Mouse (Mus musculus) intestine, embryonic 14.5 days (tissue): ENCODE results near the gene Scd2. TPM values are rescaled to one million over a fixed set of nuclear protein-coding genes. Genes with fewer than 3 reads are reported as not detected.

Experiments
- ATAC-seq: fragments of 200-750 bp; cut with Nextera tagmentation; replicated peaks from 2 replicates; pipeline ENCODE4 v1.8.0; 2017; ENCODE audit warnings: low read depth, moderate number of reproducible peaks, moderate TSS enrichment, moderate library complexity; ENCODE audit not compliant: low FRiP score, low TSS enrichment
- DNase-seq: peaks from one replicate; pipeline ENCODE4 v3.0.0-alpha.2; 2018; ENCODE audit warnings: low spot score
- H3K27ac ChIP-seq: fragments of 300-500 bp; sonication (generic); 2 replicates; pipeline ENCODE4 v1.5.1; 2014; ENCODE audit warnings: low read depth, mild to moderate bottlenecking, control low read depth
- H3K27me3 ChIP-seq: fragments of 300-500 bp; sonication (generic); replicated peaks from 2 replicates; pipeline ENCODE4 v1.6.1; 2014; ENCODE audit warnings: low read length, control low read depth; ENCODE audit not compliant: control insufficient read depth, insufficient read depth
- H3K36me3 ChIP-seq: fragments of 300-500 bp; sonication (generic); 2 replicates; pipeline ENCODE4 v1.6.1; 2014; ENCODE audit warnings: low read length, control low read depth; ENCODE audit not compliant: control insufficient read depth, insufficient read depth
- H3K4me1 ChIP-seq: fragments of 300-500 bp; sonication (generic); replicated peaks from 2 replicates; pipeline ENCODE4 v1.6.1; 2014; ENCODE audit warnings: low read length, control low read depth, mixed read lengths; ENCODE audit not compliant: control insufficient read depth, insufficient read depth
- H3K4me2 ChIP-seq: fragments of 300-500 bp; sonication (generic); 2 replicates; pipeline ENCODE4 v1.6.1; 2014; ENCODE audit warnings: low read length
- H3K4me3 ChIP-seq: fragments of 300-500 bp; sonication (generic); 2 replicates; pipeline ENCODE4 v1.5.1; 2014; ENCODE audit warnings: low read depth, low read length, control low read depth, mixed read lengths
- H3K9ac ChIP-seq: fragments of 300-500 bp; sonication (generic); 2 replicates; pipeline ENCODE4 v1.6.1; 2014; ENCODE audit warnings: mild to moderate bottlenecking, low read length
- H3K9me3 ChIP-seq: fragments of 300-500 bp; sonication (generic); 2 replicates; pipeline ENCODE4 v1.6.1; 2016; ENCODE audit warnings: low read length, control low read depth; ENCODE audit not compliant: control insufficient read depth
- WGBS: fragments of 180-500 bp; shearing (Covaris S2); extraction: QIAGEN DNeasy Blood & Tissue Kit; methylation state at CpG from one replicate; pipeline ENCODE4 v1.1.7; 2014; 5-methylcytosine and 5-hydroxymethylcytosine counted together
- polyA plus RNA-seq: library from polyadenylated mRNA; unstranded; fragments of >200 nt; fragmentation: Nextera tagmentation; extraction: Ambion mirVana; gene quantifications from 2 replicates; pipeline ENCODE4 v1.2.1, GENCODE M21; 2014

Gene Scd2
- polyA plus RNA-seq, 1 experiment from 2014 or later: 386 TPM

DNA sequence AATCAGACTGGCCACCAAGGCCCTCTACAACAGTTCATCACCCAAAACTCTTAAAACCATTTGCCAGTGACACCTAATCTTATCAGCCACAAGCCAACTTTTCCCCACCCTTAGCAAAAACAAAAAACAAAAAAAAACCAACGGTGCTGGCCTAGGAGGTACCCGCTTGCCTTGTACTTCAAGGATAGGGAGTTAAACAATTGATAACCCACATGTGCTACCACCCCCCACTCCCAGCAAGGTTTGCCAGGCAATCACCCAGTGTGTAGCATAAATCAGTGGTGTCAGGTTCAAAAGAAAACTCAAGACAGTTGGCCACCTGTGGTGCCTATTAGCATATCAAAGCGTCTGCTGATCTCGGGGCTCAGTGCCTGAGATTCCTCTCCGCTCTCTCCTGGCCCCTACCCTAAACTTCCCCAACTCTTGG, 27.6 kb upstream of the Scd2 start:
- Histone ChIP-seq H3K9me3 (no peaks in the 10 kb centered on the region), H3K27me3 (no peaks in the 10 kb centered on the region), H3K4me3 (no peak overlapping the region), H3K4me1 (peaks cover 10% of the 10 kb centered on the region; the same call in 1 of the 2 replicates), H3K27ac (no peak overlapping the region), H3K4me2 (no peak overlapping the region), H3K36me3 (no peaks in the 10 kb centered on the region), H3K9ac (no peak overlapping the region)
- ATAC-seq: no peak
- 47% methylated on average over 5 of the region's 5 CpGs for WGBS
- no peak for DNase-seq

DNA sequence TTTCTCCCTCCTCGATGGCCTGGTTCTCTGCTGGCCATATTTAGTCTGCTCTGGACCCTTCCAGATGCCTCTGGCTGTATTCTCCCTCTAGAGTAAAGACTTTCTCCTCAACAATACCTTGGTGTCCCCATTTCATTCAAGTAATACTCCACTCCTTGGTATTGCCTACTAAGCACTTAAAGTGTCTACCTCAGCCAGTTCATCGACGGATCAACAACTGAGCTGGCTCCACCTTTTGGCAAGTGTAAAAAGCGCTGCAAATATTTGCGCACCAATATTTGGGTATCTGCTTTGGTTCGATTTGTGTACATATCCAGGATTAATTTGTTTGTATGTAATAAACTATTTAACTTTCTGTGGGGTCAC, 27.0 kb upstream of the Scd2 start:
- DNase-seq (peak; percentile 58), ATAC-seq (0 out of 2 replicates have a peak, but pooled peaks have one; percentile 17)
- H3K9ac ChIP-seq: peak overlapping the region; percentile 58
- 8% methylated on average over 6 of the region's 6 CpGs for WGBS
- H3K4me1 ChIP-seq: peaks cover 10% of the 10 kb centered on the region; the same call in 1 of the 2 replicates
- peak overlapping the region; percentile 57 for H3K4me3 ChIP-seq
- H3K9me3 ChIP-seq: no peaks in the 10 kb centered on the region
- no peaks in the 10 kb centered on the region for H3K36me3 ChIP-seq
- H3K4me2 ChIP-seq: peak overlapping the region; percentile 77
- peak overlapping the region; percentile 91 for H3K27ac ChIP-seq
- no peaks in the 10 kb centered on the region for H3K27me3 ChIP-seq

DNA sequence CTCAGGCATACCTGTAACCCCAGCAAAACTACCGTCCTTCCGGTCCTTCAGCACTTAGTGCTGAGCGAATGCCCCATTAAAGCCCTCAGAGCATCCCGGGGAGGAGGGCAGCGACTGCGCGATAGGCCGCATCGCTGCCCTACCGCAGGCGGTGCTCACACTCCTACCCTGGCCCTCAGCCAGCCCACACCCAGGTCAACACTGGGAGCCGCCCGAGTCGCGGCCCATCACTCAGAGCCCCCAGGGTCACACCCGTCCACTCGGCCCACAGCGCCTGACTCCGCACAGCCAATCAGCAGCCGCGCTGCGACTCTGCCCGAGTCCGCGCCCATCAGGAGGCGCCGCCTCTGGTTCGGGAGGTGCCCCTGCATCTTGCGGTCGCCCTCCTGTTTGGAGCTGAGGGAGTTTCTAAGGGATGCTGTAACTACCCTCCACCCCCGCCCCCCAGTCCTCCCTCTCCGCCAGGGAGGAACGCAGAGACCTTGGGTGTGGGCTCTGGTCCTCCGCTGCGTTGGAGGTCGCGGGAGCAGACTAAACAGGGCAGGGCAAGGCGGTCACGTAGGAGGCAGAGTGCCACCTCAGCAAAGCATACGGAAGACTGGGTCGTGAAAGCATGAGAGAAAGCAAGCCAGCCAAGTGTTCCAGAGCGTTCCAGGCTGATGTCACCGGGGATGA, 26.5 kb upstream of the Scd2 start:
- DNase-seq: peak; percentile 90
- ATAC-seq: peak; percentile 99

DNA sequence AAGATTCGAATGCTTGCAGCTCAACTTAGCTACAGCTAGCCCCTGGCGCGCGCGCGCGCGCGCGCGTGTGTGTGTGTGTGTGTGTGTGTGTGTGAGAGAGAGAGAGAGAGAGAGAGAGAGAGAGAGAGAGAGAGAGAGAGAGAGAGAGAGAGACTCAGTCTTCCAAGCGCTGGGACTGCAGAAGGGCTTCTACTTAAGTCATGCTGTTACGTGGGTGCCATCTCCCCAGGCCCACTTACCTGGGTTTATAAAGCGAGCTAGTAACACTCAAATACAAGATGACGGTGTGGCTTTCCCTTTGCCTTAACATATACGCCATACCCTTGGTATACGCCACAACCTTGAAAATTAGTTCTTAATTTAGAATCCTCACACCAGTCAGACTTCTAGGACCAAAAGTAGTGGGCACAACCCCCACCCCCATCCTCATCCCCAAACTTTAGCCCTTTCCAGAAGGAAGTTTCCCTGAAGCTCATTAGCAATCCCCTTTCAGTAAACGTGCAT, 25.9 kb upstream of the Scd2 start:
- DNase-seq: no peak
- WGBS: 9% methylated on average over 18 of the region's 18 CpGs

More for the DNA sequence above, 26.5 kb upstream of the Scd2 start:
- WGBS: 1% methylated on average over 43 of the region's 43 CpGs
- Histone ChIP-seq H3K4me2 (peak overlapping the region; percentile 77), H3K4me1 (peaks cover 10% of the 10 kb centered on the region; the same call in 1 of the 2 replicates), H3K36me3 (no peaks in the 10 kb centered on the region), H3K9me3 (no peaks in the 10 kb centered on the region), H3K9ac (peak overlapping the region; percentile 58), H3K4me3 (peak overlapping the region; percentile 57), H3K27ac (peak overlapping the region; percentile 91), H3K27me3 (no peaks in the 10 kb centered on the region)

DNA sequence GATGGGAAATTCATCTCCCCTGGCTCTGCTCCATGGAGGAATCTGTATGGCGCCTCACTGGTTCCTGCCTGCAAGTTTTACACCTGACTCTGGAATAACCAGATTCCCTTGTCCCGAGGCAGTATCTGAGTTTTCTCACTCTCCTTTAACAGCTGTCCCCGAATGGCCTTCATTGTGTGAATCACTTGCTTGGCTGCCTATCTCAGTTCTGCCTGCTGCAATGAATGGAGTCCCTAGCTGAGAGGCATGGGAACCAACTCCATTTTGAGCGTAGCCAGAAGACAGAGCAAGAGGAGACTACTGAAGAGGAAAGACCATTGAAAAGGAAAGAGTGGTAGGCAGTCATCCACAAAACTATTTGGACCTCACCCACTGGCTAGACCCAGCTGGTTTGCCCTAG, 19.8 kb upstream of the Scd2 start:
- Histone ChIP-seq H3K27me3 (no peaks in the 10 kb centered on the region), H3K9me3 (no peaks in the 10 kb centered on the region), H3K4me1 (no peaks in the 10 kb centered on the region), H3K27ac (no peak overlapping the region), H3K4me2 (no peak overlapping the region), H3K9ac (no peak overlapping the region), H3K4me3 (no peak overlapping the region), H3K36me3 (no peaks in the 10 kb centered on the region)
- 84% methylated on average over 4 of the region's 4 CpGs for WGBS
- ATAC-seq: no peak
- DNase-seq: no peak

More for the DNA sequence above, 25.9 kb upstream of the Scd2 start:
- H3K4me2 ChIP-seq: peak overlapping the region; percentile 77
- no peak for ATAC-seq
- peak overlapping the region; percentile 57 for H3K4me3 ChIP-seq
- H3K27me3 ChIP-seq: no peaks in the 10 kb centered on the region
- H3K9ac ChIP-seq: peak overlapping the region; percentile 58
- H3K9me3 ChIP-seq: no peaks in the 10 kb centered on the region
- no peaks in the 10 kb centered on the region for H3K36me3 ChIP-seq
- peak overlapping the region; percentile 91 for H3K27ac ChIP-seq
- peaks cover 10% of the 10 kb centered on the region; the same call in 1 of the 2 replicates for H3K4me1 ChIP-seq

DNA sequence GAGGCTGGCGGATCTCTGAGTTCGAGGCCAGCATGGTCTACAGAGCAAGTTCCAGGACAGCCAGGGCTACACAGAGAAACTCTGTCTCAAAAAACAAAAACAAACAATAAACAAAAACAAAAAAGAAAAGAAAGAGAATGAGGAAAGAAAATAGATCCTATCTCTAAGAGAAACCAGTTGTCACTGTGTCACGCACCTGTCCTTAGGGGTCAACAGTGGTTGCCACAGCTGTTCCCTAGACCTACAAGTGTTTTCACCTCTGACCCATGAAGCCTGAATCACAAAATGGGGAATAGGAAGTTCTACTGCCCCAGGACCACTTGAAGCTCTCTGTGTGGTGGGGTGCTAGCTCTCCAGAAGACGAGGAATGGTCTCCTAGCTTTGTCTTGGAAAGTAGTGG, 19.0 kb upstream of the Scd2 start:
- no peak for DNase-seq
- no peak for ATAC-seq
- 93% methylated on average over 4 of the region's 4 CpGs for WGBS
- H3K36me3 ChIP-seq: no peaks in the 10 kb centered on the region
- H3K4me3 ChIP-seq: no peak overlapping the region
- H3K27me3 ChIP-seq: no peaks in the 10 kb centered on the region
- no peaks in the 10 kb centered on the region for H3K4me1 ChIP-seq
- no peak overlapping the region for H3K9ac ChIP-seq
- no peak overlapping the region for H3K4me2 ChIP-seq
- H3K9me3 ChIP-seq: no peaks in the 10 kb centered on the region
- H3K27ac ChIP-seq: no peak overlapping the region

DNA sequence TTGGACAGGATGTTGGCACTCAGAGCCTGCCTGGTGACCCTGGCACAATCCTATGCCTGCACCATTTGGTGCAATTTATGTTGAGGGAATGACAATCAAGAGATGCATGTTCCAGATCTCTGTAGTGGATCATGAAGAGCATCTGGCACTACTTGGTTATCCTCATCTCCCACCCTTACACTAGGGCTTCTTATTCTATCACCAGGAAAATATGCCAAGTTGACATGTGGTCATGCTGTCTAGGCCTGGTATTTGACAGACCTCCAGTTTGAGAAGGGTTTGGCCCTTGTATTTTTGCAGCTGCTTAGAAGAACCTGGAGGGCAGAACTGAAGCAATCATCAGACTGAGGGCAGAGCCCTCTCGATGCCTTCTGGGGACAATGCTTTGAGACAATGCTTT, 18.1 kb upstream of the Scd2 start:
- no peaks in the 10 kb centered on the region for H3K36me3 ChIP-seq
- no peak for DNase-seq
- peaks cover 5% of the 10 kb centered on the region; the same call in 1 of the 2 replicates for H3K4me1 ChIP-seq
- WGBS: 91% methylated on average over 1 of the region's 1 CpGs
- no peak for ATAC-seq
- H3K27ac ChIP-seq: no peak overlapping the region
- no peak overlapping the region for H3K9ac ChIP-seq
- no peaks in the 10 kb centered on the region for H3K9me3 ChIP-seq
- H3K4me2 ChIP-seq: no peak overlapping the region
- H3K4me3 ChIP-seq: no peak overlapping the region
- H3K27me3 ChIP-seq: no peaks in the 10 kb centered on the region

DNA sequence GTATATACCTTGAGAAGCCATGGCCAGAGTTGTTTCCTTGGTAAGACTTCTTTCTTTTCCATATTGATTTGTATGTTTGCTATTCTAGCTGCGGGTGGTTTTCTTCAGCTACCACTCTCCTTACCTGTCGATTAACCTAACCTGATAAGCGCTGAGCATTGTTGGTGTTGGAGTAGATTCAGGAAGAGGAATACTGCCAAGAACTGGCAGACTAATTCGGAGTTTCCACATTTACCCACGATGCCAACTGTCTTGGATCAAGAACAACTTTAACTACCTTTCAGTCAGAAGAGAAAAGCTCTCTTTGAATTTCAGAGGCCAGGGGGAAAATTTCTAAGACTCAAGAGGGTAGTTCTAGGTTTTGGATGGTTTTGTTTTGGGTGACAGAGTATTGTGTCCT, 16.6 kb upstream of the Scd2 start:
- no peak overlapping the region for H3K4me3 ChIP-seq
- H3K4me2 ChIP-seq: no peak overlapping the region
- ATAC-seq (no peak), DNase-seq (no peak)
- no peaks in the 10 kb centered on the region for H3K27me3 ChIP-seq
- WGBS: 82% methylated on average over 5 of the region's 5 CpGs
- H3K36me3 ChIP-seq: no peaks in the 10 kb centered on the region
- peaks cover 15% of the 10 kb centered on the region; the same call in 1 of the 2 replicates for H3K4me1 ChIP-seq
- H3K9ac ChIP-seq: no peak overlapping the region
- H3K27ac ChIP-seq: no peak overlapping the region
- no peaks in the 10 kb centered on the region for H3K9me3 ChIP-seq

DNA sequence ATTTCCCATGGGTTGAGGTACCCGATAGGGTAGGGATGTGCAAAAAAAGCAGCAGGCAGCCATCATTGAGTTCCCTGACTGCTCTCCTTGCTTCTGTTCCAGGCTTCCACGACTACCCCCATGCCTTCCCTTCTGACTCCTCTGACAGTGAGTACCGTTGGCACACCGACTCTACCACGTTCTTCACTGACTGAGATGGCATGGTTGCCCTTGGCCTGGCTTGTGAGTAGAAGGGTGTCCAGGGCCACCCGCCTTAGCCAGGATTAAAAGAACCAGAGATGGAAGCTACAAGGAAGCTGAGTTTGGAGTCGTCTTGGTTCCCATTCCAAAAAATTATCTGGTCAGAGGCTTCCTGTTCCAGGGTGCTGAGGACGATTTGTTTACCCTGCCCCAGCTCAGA, 15.5 kb upstream of the Scd2 start:
- Histone ChIP-seq H3K4me3 (no peak overlapping the region), H3K4me1 (peaks cover 22% of the 10 kb centered on the region), H3K27ac (no peak overlapping the region), H3K9ac (no peak overlapping the region), H3K9me3 (no peaks in the 10 kb centered on the region), H3K27me3 (no peaks in the 10 kb centered on the region), H3K4me2 (no peak overlapping the region), H3K36me3 (no peaks in the 10 kb centered on the region)
- DNase-seq: no peak
- no peak for ATAC-seq
- 81% methylated on average over 8 of the region's 8 CpGs for WGBS
